Mouse (Mus musculus) layer of hippocampus, postnatal 14 days (tissue): ENCODE data around the gene Atp8a2. TPM values are rescaled to one million over a fixed set of nuclear protein-coding genes. Genes with fewer than 3 reads are reported as not detected.
"Not testable (repeated sequence)": the region's sequence is repeated elsewhere in the genome, so short reads cannot be mapped to it uniquely, and the experiment has no call there.

ENCODE experiments used
- DNase-seq, 2 experiments: peaks; one replicate each; pipeline ENCODE4 v3.0.0; 2021 to 2022; ENCODE audit warnings: low spot score in 2 of 2, mixed read lengths in 1 of 2
- total RNA-seq, 2 experiments: library from RNA; stranded (reverse); gene quantifications; 2 replicates each; pipeline ENCODE4 v1.2.3; 2021

The Atp8a2 gene
- total RNA-seq, 2 experiments from 2014 or later: 51.4 to 61.8 TPM

- not testable (repeated sequence) for DNase-seq
Observed at GRCm38 (mm10) chr14:59929190-59929589, 267.8 kb downstream of the Atp8a2 start.

GRCm38 (mm10) chr14:59928781-59929180, 268.2 kb downstream of the Atp8a2 start:
- no peak for DNase-seq

GRCm38 (mm10) chr14:59927804-59928203, 269.2 kb downstream of the Atp8a2 start:
- no peak for DNase-seq

GRCm38 (mm10) chr14:59919865-59920264, 277.1 kb downstream of the Atp8a2 start:
- no peak for DNase-seq

GRCm38 (mm10) chr14:59903484-59904130, 293.4 kb downstream of the Atp8a2 start:
- DNase-seq: peak in 1 of 2 experiments; percentile 47

GRCm38 (mm10) chr14:59893971-59894370, 303.0 kb downstream of the Atp8a2 start:
- peak in 1 of 2 experiments; percentile 63 for DNase-seq

GRCm38 (mm10) chr14:59892084-59892483, 304.9 kb downstream of the Atp8a2 start:
- DNase-seq: no peak

- DNase-seq: no peak
Observed at GRCm38 (mm10) chr14:59891491-59891890, 305.5 kb downstream of the Atp8a2 start.

GRCm38 (mm10) chr14:59890818-59891217, 306.2 kb downstream of the Atp8a2 start:
- DNase-seq: no peak

- no peak for DNase-seq
Observed at GRCm38 (mm10) chr14:59890107-59890506, 306.9 kb downstream of the Atp8a2 start.

GRCm38 (mm10) chr14:59888446-59888845, 308.5 kb downstream of the Atp8a2 start:
- no peak for DNase-seq

- DNase-seq: no peak
Observed at GRCm38 (mm10) chr14:59888046-59888445, 308.9 kb downstream of the Atp8a2 start.

GRCm38 (mm10) chr14:59887061-59887861, 309.7 kb downstream of the Atp8a2 start:
- DNase-seq: peak; percentile 33 to 53

GRCm38 (mm10) chr14:59883517-59884069, 313.4 kb downstream of the Atp8a2 start:
- no peak for DNase-seq

- no peak for DNase-seq
Observed at GRCm38 (mm10) chr14:59880829-59881228, 316.1 kb downstream of the Atp8a2 start.

GRCm38 (mm10) chr14:59878248-59878647, 318.7 kb downstream of the Atp8a2 start:
- no peak for DNase-seq

GRCm38 (mm10) chr14:59876525-59876924, 320.5 kb downstream of the Atp8a2 start:
- DNase-seq: no peak

GRCm38 (mm10) chr14:59868369-59868768, 328.6 kb downstream of the Atp8a2 start:
- DNase-seq: no peak

GRCm38 (mm10) chr14:59867749-59868148, 329.2 kb downstream of the Atp8a2 start:
- no peak for DNase-seq

- no peak for DNase-seq
Observed at GRCm38 (mm10) chr14:59866001-59866400, 331.0 kb downstream of the Atp8a2 start.

- peak in 1 of 2 experiments; percentile 7 for DNase-seq
Observed at GRCm38 (mm10) chr14:59862351-59862750, 334.6 kb downstream of the Atp8a2 start.

GRCm38 (mm10) chr14:59859830-59860229, 337.1 kb downstream of the Atp8a2 start:
- DNase-seq: no peak
